Mouse (Mus musculus) urinary bladder, postnatal 36 days (tissue): ENCODE results near the gene Cnst.

ENCODE experiments used
- DNase-seq, 2 experiments: peaks; one replicate each; pipeline ENCODE4 v3.0.0; 2022; ENCODE audit warnings: low spot score in 2 of 2, mixed read lengths in 1 of 2

The Cnst gene

DNA sequence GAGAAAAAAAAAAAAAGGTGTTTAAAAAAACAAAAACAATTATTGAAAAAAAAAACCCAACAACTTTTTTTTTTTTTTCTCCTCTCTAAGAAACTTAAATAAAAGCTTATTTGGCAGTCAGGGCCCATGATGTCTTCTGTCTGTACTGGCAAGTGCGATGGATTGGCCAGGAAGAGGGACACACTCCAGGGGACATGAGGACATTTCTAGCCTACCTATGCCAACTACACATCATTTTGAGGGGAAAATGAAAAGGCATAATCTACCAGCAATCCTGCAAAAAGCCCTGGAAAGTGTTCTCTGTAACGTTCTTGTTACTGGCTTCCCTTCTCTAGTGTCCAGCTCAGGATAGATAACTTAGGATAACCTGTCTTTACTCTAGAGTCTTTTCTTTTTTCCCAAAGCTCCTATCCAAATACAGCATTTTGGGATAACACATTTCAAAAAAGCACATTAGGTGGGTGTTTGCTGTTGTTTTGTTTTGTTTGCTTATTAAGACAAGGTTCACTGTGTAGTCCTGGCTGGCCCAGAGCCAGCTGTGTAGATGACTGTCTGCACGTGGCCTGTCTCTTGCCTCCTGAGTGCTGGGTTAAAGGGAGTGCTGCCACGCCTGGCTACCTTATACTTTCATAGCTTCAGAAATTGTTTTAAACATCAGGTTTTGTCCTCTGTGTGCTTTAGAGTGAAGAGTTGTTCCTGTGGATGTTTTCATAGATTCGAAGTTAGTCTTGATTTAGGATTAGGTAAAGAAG, 7.2 kb downstream of the Cnst start:
- DNase-seq: no peak

GRCm38 (mm10) chr1:179553949-179554347, 7.8 kb downstream of the Cnst start:
- DNase-seq: no peak

- no peak for DNase-seq
Measured at GRCm38 (mm10) chr1:179556921-179557320, 10.8 kb downstream of the Cnst start.

GRCm38 (mm10) chr1:179559446-179560194, 13.4 kb downstream of the Cnst start:
- DNase-seq: no peak

GRCm38 (mm10) chr1:179560845-179561430, 14.8 kb downstream of the Cnst start:
- no peak for DNase-seq

DNA sequence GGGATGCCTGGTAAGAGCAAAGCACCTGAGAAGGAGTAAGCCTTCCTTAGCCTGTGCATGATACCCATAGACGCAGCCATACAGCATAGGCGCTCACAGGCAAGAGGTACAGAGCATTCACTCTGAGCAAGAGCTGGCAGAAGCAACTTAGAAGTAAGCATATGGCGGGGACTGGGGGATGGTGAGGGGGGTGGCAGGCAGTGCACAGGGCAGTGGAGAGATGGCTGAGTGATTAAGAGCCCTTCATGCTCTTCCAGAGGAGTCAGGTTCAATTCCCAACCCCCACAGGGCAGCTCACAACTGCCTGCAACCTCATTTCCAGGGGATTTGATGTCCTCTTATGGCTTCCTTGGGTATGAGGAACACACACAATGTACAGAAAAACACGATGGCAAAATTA, 17.0 kb downstream of the Cnst start:
- no peak for DNase-seq

DNA sequence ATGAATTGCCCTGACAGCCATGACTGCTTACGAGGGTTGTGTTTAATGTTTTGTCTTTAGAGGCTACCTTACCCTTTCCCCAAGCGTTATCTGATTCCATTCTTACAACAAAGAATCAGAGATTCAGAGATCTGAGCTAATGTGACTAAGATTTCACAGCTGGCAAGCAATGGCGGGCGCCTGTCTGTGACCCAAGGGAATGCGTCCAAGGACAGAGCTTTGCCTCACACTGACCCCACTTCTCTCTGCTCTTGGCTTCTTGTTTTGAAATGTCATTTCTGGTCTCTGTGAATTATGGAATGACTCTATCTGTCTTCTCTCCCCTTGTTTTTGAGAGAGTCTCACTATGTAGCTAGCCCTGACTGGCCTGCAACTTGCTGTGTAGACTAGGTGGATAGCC, 17.8 kb downstream of the Cnst start:
- no peak for DNase-seq

DNA sequence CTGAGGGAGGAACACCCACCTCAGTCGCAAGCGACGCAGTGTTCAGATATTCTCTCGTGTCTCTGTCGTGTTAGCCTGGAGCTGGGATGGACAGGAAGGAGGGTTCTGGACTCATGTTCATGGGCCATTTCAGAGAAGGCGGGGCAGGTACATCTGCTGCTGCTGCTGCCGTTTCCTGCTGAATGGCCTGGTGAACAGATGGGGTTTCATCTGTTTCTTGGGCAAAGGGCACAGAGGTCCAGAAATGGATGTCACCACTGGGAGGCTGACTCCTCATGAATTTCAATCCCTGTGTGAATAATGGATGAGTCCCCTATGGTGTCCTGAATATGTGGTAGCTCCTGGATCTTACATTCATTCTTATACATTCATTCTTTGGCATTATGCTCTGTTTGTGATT, 21.4 kb downstream of the Cnst start:
- no peak for DNase-seq

GRCm38 (mm10) chr1:179568690-179569398, 22.7 kb downstream of the Cnst start:
- no peak for DNase-seq

GRCm38 (mm10) chr1:179570482-179570881, 24.3 kb downstream of the Cnst start:
- no peak for DNase-seq

DNA sequence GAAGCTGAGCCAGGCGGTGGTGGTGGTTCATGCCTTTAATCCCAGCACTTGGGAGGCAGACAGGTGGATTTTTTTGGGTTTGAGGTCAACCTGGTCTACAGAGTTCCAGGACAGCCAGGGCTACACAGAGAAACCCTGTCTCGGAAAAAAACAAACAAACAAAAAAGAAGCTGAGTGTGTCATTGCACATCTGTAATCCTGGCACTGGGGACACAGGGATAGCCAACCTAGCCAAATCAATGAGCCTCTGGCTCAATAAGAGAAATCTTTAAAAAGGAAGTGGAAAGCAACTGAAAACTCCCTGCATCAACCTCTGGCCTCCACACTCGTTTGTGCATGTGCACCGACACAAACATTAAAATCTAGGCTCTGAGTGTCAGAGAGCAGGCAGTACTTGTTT, 25.5 kb downstream of the Cnst start:
- no peak for DNase-seq

DNA sequence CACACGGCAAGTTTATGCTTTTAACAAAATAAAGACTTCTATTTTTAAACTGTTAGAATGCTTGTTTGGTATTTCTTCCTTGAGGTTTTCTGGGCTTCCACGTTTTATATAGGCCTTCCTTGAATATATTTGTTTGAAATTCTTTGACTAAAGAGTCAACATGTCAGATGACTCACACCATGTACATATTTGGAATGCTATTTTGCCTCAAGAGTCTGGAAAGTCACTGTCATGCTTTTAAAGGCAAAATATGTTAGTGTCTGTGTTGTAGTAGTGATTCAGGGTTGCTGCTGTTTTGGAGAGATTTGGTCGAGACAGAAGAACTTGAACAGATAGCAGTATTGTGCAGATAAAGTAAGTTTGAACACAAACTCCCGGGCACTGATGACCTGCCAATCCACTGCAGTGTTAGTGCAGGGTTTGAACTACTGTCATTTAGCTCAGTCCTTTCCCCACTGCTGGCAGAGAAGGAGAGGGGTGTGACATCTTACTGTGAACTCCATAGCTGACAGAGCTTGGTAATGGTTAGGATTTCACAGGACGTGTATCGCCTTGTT, 27.6 kb downstream of the Cnst start:
- DNase-seq: no peak

DNA sequence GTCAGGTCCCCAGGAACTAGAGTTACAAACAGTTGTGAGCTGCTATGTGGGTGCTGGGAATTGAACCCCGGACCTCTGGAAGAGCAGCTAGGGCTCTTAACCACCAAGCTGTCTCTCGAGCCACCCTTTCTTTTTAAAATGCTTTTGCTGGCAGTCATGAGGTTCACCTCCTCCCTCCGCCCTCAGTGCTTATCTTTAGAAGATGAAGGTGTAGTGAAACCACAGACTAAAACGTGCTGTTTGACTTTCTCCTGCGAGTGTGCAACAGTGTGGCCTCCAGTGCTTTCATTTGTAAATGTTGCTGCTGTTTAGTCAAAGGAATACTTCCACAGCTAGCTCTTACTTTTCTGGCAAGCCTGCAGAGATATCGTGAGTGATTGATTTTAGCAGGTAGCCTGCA, 32.5 kb downstream of the Cnst start:
- no peak for DNase-seq

DNA sequence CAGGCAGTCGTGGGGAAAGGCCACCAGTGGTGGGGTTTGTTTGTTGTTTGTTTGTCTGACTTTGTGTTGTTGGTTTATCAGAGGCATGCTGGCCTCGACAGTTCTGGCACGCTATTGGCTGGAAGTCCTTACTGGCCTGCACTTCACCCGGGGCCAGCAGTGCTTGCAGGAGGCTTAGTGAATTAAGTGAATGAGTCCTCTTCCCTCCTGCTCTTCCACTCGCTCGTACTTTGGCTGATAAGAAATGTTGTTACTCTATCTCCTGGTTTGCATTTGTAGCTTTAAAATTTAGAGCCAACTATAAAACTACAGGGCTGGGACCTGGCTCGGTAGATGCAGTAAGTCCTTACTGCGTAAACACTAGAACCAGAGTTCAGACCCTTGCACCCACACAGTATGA, 34.0 kb downstream of the Cnst start:
- DNase-seq: no peak

DNA sequence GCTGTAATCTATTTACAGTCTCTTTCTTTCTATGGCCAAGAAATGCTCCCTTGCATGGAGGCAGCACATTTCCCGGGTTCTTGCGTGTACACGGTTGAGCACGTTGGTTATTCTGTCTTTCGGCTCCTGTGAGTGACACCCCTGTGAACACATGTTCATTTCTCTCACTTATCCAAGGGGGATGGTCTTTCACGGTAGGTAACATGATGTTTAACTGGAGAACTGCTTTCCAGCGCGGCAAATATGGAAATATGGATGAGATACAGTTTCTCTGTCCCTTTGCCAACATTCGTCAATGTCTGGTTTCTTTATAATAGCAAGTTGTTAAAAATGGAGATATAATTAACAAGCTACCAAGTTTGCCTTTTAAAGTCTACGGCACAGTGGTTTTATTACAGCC, 35.3 kb downstream of the Cnst start:
- DNase-seq: no peak

DNA sequence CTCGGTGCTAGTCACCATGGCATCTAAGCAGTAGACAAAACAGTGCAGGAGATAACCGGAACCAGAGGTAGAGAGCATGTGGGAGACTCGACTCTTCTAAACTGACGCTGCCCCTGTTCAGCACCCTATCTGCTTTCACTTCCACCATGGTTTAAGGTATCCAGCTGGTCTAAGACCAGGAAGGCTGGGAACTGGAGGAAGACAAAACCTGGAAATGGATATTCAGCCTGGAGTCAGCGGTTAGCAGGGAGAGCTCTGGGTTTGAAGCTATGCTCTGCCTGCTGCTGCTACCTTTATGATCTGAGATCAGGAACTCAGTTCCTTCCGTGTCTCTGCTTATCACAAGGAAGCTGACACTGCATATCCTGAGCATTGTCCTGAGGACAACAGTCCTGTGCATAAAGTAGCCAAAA, 35.9 kb downstream of the Cnst start:
- no peak for DNase-seq

- DNase-seq: no peak
Measured at GRCm38 (mm10) chr1:179583090-179583489, 36.9 kb downstream of the Cnst start.

DNA sequence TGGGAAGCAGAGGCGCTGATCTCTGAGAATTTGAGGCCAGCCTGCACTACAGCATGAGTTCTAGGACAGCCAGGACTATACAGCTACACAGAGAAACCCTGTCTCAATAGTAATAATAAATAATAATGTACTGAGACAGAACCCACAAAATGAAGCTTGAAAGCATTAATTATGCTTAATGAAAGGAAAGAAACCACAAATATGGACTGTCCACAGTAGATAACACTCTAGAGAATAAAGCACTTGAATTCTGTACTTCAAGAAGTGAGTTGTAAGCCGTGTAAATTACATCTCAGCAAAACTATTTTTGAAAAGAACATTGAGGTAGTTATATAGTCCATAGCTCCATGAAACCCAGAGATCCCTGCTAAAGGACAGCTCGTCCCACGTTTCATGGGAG, 38.0 kb downstream of the Cnst start:
- DNase-seq: no peak

GRCm38 (mm10) chr1:179585646-179586045, 39.5 kb downstream of the Cnst start:
- no peak for DNase-seq

DNA sequence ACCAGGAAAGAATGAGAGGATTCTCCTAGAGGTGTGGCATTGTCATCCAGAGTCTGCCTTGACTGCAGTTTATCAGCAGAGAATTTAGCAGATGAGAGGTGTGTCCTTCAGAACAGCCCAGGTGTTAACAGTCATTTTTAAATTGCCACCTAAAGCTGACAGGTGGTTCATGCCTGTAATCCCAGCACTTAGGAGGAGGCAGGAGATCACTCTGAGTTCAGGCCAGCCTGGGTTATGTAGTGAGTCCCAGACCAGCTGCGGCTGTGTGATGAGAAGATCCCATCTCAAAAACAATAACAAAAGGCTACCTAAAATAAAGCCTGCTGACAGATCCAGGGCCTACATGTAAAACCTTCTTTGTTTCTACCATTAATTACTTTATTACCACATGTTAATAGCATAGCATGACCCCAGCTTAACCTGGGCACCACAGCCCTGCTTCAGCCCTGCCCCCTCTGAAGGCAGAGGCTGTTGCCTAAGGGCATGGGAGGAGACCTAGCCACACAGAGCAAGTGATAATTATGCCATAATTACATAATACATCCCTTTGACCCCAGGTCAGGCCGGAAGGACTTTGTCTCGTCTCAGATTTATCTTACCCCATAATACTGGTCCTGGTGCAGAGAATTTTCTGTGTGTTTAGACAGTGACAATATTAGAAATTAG, 40.4 kb downstream of the Cnst start:
- DNase-seq: no peak

GRCm38 (mm10) chr1:179588230-179588629, 42.1 kb downstream of the Cnst start:
- no peak for DNase-seq

DNA sequence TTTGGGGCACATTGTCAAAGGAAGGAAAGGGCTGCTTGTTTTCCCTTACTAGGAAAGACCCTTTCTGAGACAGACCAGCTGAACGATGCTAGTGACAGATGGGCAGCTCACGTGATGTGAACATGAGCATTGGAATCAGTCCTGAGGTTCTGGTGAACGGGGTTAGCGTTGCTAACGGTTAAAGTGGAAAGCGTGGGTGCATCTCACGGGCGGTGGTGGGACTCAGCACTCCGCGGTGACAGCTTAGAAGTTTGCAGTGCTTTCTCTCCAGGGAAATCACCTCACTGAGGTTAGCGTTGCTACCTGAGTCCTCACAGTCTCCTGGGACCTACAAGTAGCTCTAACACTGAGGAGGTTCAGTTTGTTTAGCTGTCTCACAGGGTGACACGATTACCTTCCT, 45.5 kb downstream of the Cnst start:
- DNase-seq: no peak
